Mouse (Mus musculus): Measurements from ENCODE around the gene Adm. TPM values are rescaled to one million over a fixed set of nuclear protein-coding genes. Genes with fewer than 3 reads are reported as not detected.

Gene Adm
- total RNA-seq, 1 experiment: 6.2 TPM

GRCm38 (mm10) chr7:110619086-110619611 is 8.3 kb upstream of the Adm start:
- in situ Hi-C loops (cut with MboI; ENCODE audit: low sequenced_read_pairs in 2 of 2, unreplicated experiment in 2 of 2): no loop called here
- DNase-seq (ENCODE audit: low read depth, low spot score): no peak
- H3K4me3 ChIP-seq (ENCODE audit: insufficient read depth in 1 of 2, low read depth in 1 of 2, low read length in 2 of 2, poor library complexity in 1 of 2, severe bottlenecking in 1 of 2): no peak overlapping the region
- TF ChIP-seq ZNF384 (IDR thresholded peaks at IDR 0.05; ENCODE audit: low read depth, low read length) (no peak), MAFK (IDR thresholded peaks at IDR 0.05; ENCODE audit: insufficient read depth, low read depth, low read length) (no peak), CHD2 (IDR thresholded peaks at IDR 0.05; ENCODE audit: low read depth, low read length) (no peak), ZC3H11A (IDR thresholded peaks at IDR 0.05; ENCODE audit: borderline replicate concordance, low read depth, low read length) (no peak), HCFC1 (IDR thresholded peaks at IDR 0.05; ENCODE audit: borderline replicate concordance, insufficient read depth, low read length) (no peak)
- no peaks in the 10 kb centered on the region for H3K36me3 ChIP-seq (ENCODE audit: control insufficient read depth, insufficient read depth, low read length, poor library complexity, severe bottlenecking)
- no peak overlapping the region for H3K27ac ChIP-seq (ENCODE audit: insufficient read depth, low read depth, low read length, poor library complexity, severe bottlenecking)
- H3K4me1 ChIP-seq (ENCODE audit: control insufficient read depth in 2 of 2, insufficient read depth in 2 of 2, low read length in 2 of 2, poor library complexity in 1 of 2): peaks cover 0 to 8% of the 10 kb centered on the region in 2 experiments; a peak in 3 of 4 replicates
- no peak overlapping the region for H3K9ac ChIP-seq (ENCODE audit: insufficient read depth, low read depth, low read length, poor library complexity, severe bottlenecking)
- no peaks in the 10 kb centered on the region for H3K9me3 ChIP-seq (ENCODE audit: control insufficient read depth, insufficient read depth, low read depth, low read length)

- no peak for DNase-seq (ENCODE audit: low read depth, low spot score)
- peaks cover 0 to 20% of the 10 kb centered on the region in 2 experiments; a peak in 3 of 4 replicates for H3K4me1 ChIP-seq (ENCODE audit: control insufficient read depth in 2 of 2, insufficient read depth in 2 of 2, low read length in 2 of 2, poor library complexity in 1 of 2)
- in situ Hi-C loops (cut with MboI; ENCODE audit: low sequenced_read_pairs in 2 of 2, unreplicated experiment in 2 of 2): loop anchor here (10.0 kb wide), 2 partner anchors 59 to 339 kb away; no protein-coding TSS in a partner anchor
Observed at GRCm38 (mm10) chr7:110624067-110624466, 3.4 kb upstream of the Adm start.

GRCm38 (mm10) chr7:110624961-110625360 is 2.5 kb upstream of the Adm start:
- in situ Hi-C loops (cut with MboI; ENCODE audit: low sequenced_read_pairs in 2 of 2, unreplicated experiment in 2 of 2): loop anchor here (5.0 to 25.0 kb wide), 5 partner anchors 60 to 463 kb away; no protein-coding TSS in a partner anchor
- Histone ChIP-seq H3K4me1 (ENCODE audit: control insufficient read depth in 2 of 2, insufficient read depth in 2 of 2, low read length in 2 of 2, poor library complexity in 1 of 2) (peaks cover 0 to 14% of the 10 kb centered on the region in 2 experiments; a peak in 2 of 4 replicates), H3K36me3 (ENCODE audit: control insufficient read depth, insufficient read depth, low read length, poor library complexity, severe bottlenecking) (no peaks in the 10 kb centered on the region), H3K9ac (ENCODE audit: insufficient read depth, low read depth, low read length, poor library complexity, severe bottlenecking) (no peak overlapping the region), H3K4me3 (ENCODE audit: insufficient read depth in 1 of 2, low read depth in 1 of 2, low read length in 2 of 2, poor library complexity in 1 of 2, severe bottlenecking in 1 of 2) (no peak overlapping the region), H3K27ac (ENCODE audit: insufficient read depth, low read depth, low read length, poor library complexity, severe bottlenecking) (no peak overlapping the region), H3K9me3 (ENCODE audit: control insufficient read depth, insufficient read depth, low read depth, low read length) (no peaks in the 10 kb centered on the region)
- no peak for DNase-seq (ENCODE audit: low read depth, low spot score)
- TF ChIP-seq CHD2 (IDR thresholded peaks at IDR 0.05; ENCODE audit: low read depth, low read length) (no peak), MAFK (IDR thresholded peaks at IDR 0.05; ENCODE audit: insufficient read depth, low read depth, low read length) (no peak), HCFC1 (IDR thresholded peaks at IDR 0.05; ENCODE audit: borderline replicate concordance, insufficient read depth, low read length) (no peak), ZNF384 (IDR thresholded peaks at IDR 0.05; ENCODE audit: low read depth, low read length) (no peak), ZC3H11A (IDR thresholded peaks at IDR 0.05; ENCODE audit: borderline replicate concordance, low read depth, low read length) (no peak)

More at GRCm38 (mm10) chr7:110624067-110624466, 3.4 kb upstream of the Adm start:
- no peaks in the 10 kb centered on the region for H3K36me3 ChIP-seq (ENCODE audit: control insufficient read depth, insufficient read depth, low read length, poor library complexity, severe bottlenecking)
- H3K4me3 ChIP-seq (ENCODE audit: insufficient read depth in 1 of 2, low read depth in 1 of 2, low read length in 2 of 2, poor library complexity in 1 of 2, severe bottlenecking in 1 of 2): no peak overlapping the region
- no peaks in the 10 kb centered on the region for H3K9me3 ChIP-seq (ENCODE audit: control insufficient read depth, insufficient read depth, low read depth, low read length)
- no peak overlapping the region for H3K9ac ChIP-seq (ENCODE audit: insufficient read depth, low read depth, low read length, poor library complexity, severe bottlenecking)
- no peak overlapping the region for H3K27ac ChIP-seq (ENCODE audit: insufficient read depth, low read depth, low read length, poor library complexity, severe bottlenecking)
- no peak for TF ChIP-seq ZC3H11A (IDR thresholded peaks at IDR 0.05; ENCODE audit: borderline replicate concordance, low read depth, low read length)

GRCm38 (mm10) chr7:110625489-110625888 is 2.0 kb upstream of the Adm start:
- Histone ChIP-seq H3K4me1 (ENCODE audit: control insufficient read depth in 2 of 2, insufficient read depth in 2 of 2, low read length in 2 of 2, poor library complexity in 1 of 2) (peaks cover 0 to 13% of the 10 kb centered on the region in 2 experiments; a peak in 2 of 4 replicates), H3K27ac (ENCODE audit: insufficient read depth, low read depth, low read length, poor library complexity, severe bottlenecking) (no peak overlapping the region), H3K4me3 (ENCODE audit: insufficient read depth in 1 of 2, low read depth in 1 of 2, low read length in 2 of 2, poor library complexity in 1 of 2, severe bottlenecking in 1 of 2) (no peak overlapping the region), H3K9ac (ENCODE audit: insufficient read depth, low read depth, low read length, poor library complexity, severe bottlenecking) (no peak overlapping the region), H3K9me3 (ENCODE audit: control insufficient read depth, insufficient read depth, low read depth, low read length) (no peaks in the 10 kb centered on the region), H3K36me3 (ENCODE audit: control insufficient read depth, insufficient read depth, low read length, poor library complexity, severe bottlenecking) (no peaks in the 10 kb centered on the region)
- no peak for DNase-seq (ENCODE audit: low read depth, low spot score)
- in situ Hi-C loops (cut with MboI; ENCODE audit: low sequenced_read_pairs in 2 of 2, unreplicated experiment in 2 of 2): loop anchor here (5.0 to 25.0 kb wide), 5 partner anchors 61 to 463 kb away; no protein-coding TSS in a partner anchor
- TF ChIP-seq ZNF384 (IDR thresholded peaks at IDR 0.05; ENCODE audit: low read depth, low read length) (no peak), CHD2 (IDR thresholded peaks at IDR 0.05; ENCODE audit: low read depth, low read length) (no peak), HCFC1 (IDR thresholded peaks at IDR 0.05; ENCODE audit: borderline replicate concordance, insufficient read depth, low read length) (no peak), ZC3H11A (IDR thresholded peaks at IDR 0.05; ENCODE audit: borderline replicate concordance, low read depth, low read length) (no peak), MAFK (IDR thresholded peaks at IDR 0.05; ENCODE audit: insufficient read depth, low read depth, low read length) (no peak)
